Mouse (Mus musculus) bone marrow, adult 2 months (tissue): ENCODE measurements at regions not wholly inside any gene's neighbourhood (a gene's known extent, or its start where the extent isn't known, plus 50 kb on each side); places are given as distances from the start of the nearest gene placed in this dataset.

Experiments used
- CTCF ChIP-seq: fragments of 200-500 bp; IDR thresholded peaks from 2 replicates; pipeline ENCODE4 v1.5.1; 2011; ENCODE audit warnings: low read length, control low read depth; ENCODE audit not compliant: control insufficient read depth, insufficient read depth
- POLR2A ChIP-seq: fragments of 200-500 bp; IDR thresholded peaks from 2 replicates; pipeline ENCODE4 v1.6.1; 2011; ENCODE audit warnings: low read depth, mild to moderate bottlenecking, control low read depth, low read length, borderline replicate concordance; ENCODE audit not compliant: control insufficient read depth

DNA sequence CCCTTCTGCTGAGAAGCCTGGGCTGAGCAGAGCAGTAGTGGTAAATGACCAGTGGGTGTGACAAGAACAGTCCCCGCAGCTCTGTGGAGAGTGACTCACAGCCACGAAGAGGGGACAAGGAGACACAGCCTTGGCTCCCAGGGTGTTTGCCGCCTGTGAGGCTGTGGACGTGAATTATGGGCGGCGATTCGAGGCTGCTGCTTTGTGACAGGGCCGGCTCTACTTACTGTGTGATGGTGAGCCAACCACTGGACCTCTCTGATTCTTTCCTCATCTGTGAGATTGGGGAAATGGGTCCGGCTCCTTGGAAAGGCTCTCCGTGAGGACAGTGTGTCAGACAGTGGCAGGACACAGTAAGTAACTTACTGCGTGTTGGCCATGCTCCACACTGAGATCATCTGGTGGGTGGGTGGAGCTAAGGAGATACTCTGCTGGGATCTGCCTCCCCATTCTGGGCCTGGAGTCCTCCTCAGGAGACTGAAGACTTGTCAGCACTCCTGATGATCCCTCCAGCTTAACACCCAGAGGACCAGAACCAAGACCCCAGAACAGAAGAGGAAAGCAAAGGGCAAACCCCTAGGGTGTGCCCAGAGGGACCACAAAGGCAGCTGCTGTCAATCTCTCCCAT, 233.3 kb upstream of the Tle3 start:
- TF ChIP-seq CTCF (no peak), POLR2A (no peak)
